Mouse (Mus musculus) neural tube, embryonic 14.5 days (tissue): ENCODE measurements around the gene Sugp2. TPM values are rescaled to one million over a fixed set of nuclear protein-coding genes. Genes with fewer than 3 reads are reported as not detected.

Experiments used
- ATAC-seq: fragments of 200-750 bp; cut with Nextera tagmentation; 2 replicates; pipeline ENCODE4 v1.8.0; 2017; ENCODE audit warnings: low read depth, mild to moderate bottlenecking, moderate TSS enrichment, moderate library complexity
- H3K27ac ChIP-seq: fragments of 300-500 bp; sonication (generic); 2 replicates; pipeline ENCODE4 v1.5.1; 2014; ENCODE audit warnings: low read depth, mild to moderate bottlenecking, control low read depth, low read length, moderate library complexity, mixed read lengths
- H3K27me3 ChIP-seq: fragments of 300-500 bp; sonication (generic); 2 replicates; pipeline ENCODE4 v1.6.1; 2014; ENCODE audit warnings: low read length; ENCODE audit not compliant: control insufficient read depth, insufficient read depth
- H3K36me3 ChIP-seq: fragments of 300-500 bp; sonication (generic); 2 replicates; pipeline ENCODE4 v1.6.1; 2014; ENCODE audit warnings: low read length, mixed read lengths; ENCODE audit not compliant: control insufficient read depth, insufficient read depth
- H3K4me1 ChIP-seq: fragments of 300-500 bp; sonication (generic); 2 replicates; pipeline ENCODE4 v1.6.1; 2014; ENCODE audit warnings: low read length; ENCODE audit not compliant: control insufficient read depth, insufficient read depth
- H3K4me2 ChIP-seq: fragments of 300-500 bp; sonication (generic); 2 replicates; pipeline ENCODE4 v1.6.1; 2014; ENCODE audit warnings: mild to moderate bottlenecking, low read depth, low read length, control low read depth
- H3K4me3 ChIP-seq: fragments of 300-500 bp; sonication (generic); 2 replicates; pipeline ENCODE4 v1.5.1; 2014; ENCODE audit warnings: low read depth, low read length, control low read depth, mixed read lengths
- H3K9ac ChIP-seq: fragments of 300-500 bp; sonication (generic); replicated peaks from 2 replicates; pipeline ENCODE4 v1.6.1; 2014; ENCODE audit warnings: low read depth, mild to moderate bottlenecking, control low read depth, low read length, mixed read lengths
- H3K9me3 ChIP-seq: fragments of 300-500 bp; sonication (generic); 2 replicates; pipeline ENCODE4 v1.6.1; 2016; ENCODE audit warnings: low read length; ENCODE audit not compliant: control insufficient read depth
- WGBS: fragments of 180-500 bp; shearing (Covaris S2); extraction: QIAGEN DNeasy Blood & Tissue Kit; methylation state at CpG from one replicate; pipeline ENCODE4 v1.1.7; 2014; 5-methylcytosine and 5-hydroxymethylcytosine counted together
- polyA plus RNA-seq: library from polyadenylated mRNA; unstranded; fragments of >200 nt; fragmentation: Nextera tagmentation; extraction: Ambion mirVana; gene quantifications from 2 replicates; pipeline ENCODE4 v1.2.1, GENCODE M21; 2014

Gene Sugp2
- polyA plus RNA-seq, 1 experiment from 2014 or later = 77.1 TPM

- H3K36me3 ChIP-seq = peaks cover 15% of the 10 kb centered on the region
- no peak overlapping the region for H3K4me2 ChIP-seq
- H3K27ac ChIP-seq = no peak overlapping the region
- no peak overlapping the region for H3K9ac ChIP-seq
- ATAC-seq = no peak
- H3K27me3 ChIP-seq = no peaks in the 10 kb centered on the region
- no peak overlapping the region for H3K4me3 ChIP-seq
- 92% methylated on average over 3 of the region's 3 CpGs for WGBS
- H3K9me3 ChIP-seq = no peaks in the 10 kb centered on the region
- no peaks in the 10 kb centered on the region for H3K4me1 ChIP-seq
Measured at GRCm38 (mm10) chr8:70267674-70268073, 33.6 kb downstream of the Sugp2 start.

DNA sequence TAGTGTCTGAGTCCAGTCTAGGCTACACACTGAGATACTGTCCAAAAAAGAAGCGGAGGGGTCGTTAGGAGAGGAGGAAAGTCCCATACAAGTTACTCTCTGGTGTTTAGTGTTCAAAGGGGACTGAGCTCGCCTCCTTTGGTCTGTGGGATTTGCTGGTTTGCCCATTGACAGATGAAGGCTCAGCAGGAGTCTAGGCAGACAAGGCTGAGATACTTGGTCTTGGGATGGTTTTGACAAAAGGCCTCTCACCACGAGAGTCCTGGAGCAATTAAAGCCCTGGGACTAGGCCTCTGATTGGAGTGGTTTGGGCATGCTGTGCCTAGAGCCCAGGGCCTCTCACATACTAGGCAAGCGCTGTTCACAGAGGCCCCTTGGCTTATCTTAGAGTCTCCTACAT is 34.3 kb downstream of the Sugp2 start:
- 46% methylated on average over 5 of the region's 5 CpGs for WGBS
- H3K36me3 ChIP-seq = peaks cover 9% of the 10 kb centered on the region
- no peaks in the 10 kb centered on the region for H3K27me3 ChIP-seq
- H3K4me3 ChIP-seq = no peak overlapping the region
- ATAC-seq = no peak
- H3K9ac ChIP-seq = no peak overlapping the region
- H3K4me2 ChIP-seq = no peak overlapping the region
- H3K4me1 ChIP-seq = no peaks in the 10 kb centered on the region
- H3K9me3 ChIP-seq = no peaks in the 10 kb centered on the region
- no peak overlapping the region for H3K27ac ChIP-seq

DNA sequence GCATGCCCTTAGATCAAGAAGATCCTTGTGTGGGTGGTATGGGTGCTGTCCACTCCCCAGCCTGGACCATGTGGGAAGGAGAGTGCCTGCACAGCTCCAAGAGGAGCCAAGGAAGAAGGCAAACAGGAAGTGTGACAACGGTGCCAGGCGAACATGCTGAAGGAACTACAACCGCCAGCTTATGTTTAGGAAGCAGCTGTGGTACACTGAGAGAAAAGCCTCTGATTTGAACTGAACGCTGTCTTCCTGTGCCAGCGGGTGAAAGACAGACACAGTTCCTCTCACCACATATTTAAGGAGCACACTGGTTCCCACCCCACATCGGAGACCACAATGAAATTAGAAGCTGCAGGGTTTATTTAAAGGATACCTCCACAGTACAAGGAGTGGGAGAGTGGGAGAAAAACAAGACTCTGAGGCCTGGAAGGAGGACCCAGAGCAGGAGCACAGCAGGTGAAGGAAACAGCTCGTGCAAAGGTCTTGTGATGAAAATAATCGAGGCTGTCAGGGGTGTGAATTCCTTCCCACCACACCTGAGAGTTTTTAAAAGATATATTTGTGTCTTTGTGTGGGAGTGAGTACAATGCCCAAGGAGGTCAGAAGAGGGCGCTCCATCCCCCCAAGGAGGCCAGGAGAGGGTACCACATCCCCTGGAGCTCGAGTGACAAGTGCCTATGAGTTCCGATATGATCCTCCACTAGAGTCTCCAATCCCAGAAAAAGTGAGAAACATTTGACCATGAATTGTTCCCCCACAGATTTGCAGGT is 35.0 kb downstream of the Sugp2 start:
- 0 out of 2 replicates have a peak, but pooled peaks cover 3% of the 10 kb centered on the region for H3K36me3 ChIP-seq
- no peaks in the 10 kb centered on the region for H3K4me1 ChIP-seq
- 0 out of 2 replicates have a peak, but pooled peaks have one; percentile 45 for ATAC-seq
- H3K9ac ChIP-seq = no peak overlapping the region
- H3K4me2 ChIP-seq = no peak overlapping the region
- no peak overlapping the region for H3K27ac ChIP-seq
- H3K4me3 ChIP-seq = no peak overlapping the region
- H3K27me3 ChIP-seq = no peaks in the 10 kb centered on the region
- 65% methylated on average over 11 of the region's 11 CpGs for WGBS
- H3K9me3 ChIP-seq = no peaks in the 10 kb centered on the region

DNA sequence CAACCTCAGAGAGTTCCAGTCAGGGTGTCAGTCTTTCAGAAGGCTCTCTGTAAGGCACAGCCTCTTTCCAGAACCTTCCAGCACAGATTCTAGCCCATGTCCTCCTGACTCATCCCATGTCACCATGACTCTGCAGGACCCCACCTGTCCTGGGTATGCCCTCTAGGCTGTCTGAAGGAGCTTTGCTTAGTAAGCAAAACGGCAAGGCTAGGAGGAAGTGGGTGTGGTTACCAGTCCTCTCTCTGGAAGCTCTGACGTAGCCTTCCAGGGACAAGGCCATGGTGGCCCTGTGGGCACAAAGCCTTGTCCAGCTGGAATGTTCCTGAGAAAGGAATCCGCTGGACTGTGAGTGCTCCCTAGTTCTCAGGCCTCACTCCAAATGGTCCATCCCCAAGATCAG is 38.9 kb downstream of the Sugp2 start:
- ATAC-seq = no peak
- Histone ChIP-seq H3K36me3 (no peaks in the 10 kb centered on the region), H3K4me3 (no peak overlapping the region), H3K4me1 (no peaks in the 10 kb centered on the region), H3K9ac (no peak overlapping the region), H3K27me3 (no peaks in the 10 kb centered on the region), H3K9me3 (no peaks in the 10 kb centered on the region), H3K27ac (no peak overlapping the region), H3K4me2 (no peak overlapping the region)
- WGBS = 69% methylated on average over 3 of the region's 3 CpGs

- H3K9ac ChIP-seq = no peak overlapping the region
- H3K4me3 ChIP-seq = no peak overlapping the region
- no peak overlapping the region for H3K27ac ChIP-seq
- H3K9me3 ChIP-seq = no peaks in the 10 kb centered on the region
- ATAC-seq = no peak
- no peaks in the 10 kb centered on the region for H3K36me3 ChIP-seq
- no peaks in the 10 kb centered on the region for H3K4me1 ChIP-seq
- no peak overlapping the region for H3K4me2 ChIP-seq
- no peaks in the 10 kb centered on the region for H3K27me3 ChIP-seq
Measured at GRCm38 (mm10) chr8:70274350-70274749, 40.3 kb downstream of the Sugp2 start.

DNA sequence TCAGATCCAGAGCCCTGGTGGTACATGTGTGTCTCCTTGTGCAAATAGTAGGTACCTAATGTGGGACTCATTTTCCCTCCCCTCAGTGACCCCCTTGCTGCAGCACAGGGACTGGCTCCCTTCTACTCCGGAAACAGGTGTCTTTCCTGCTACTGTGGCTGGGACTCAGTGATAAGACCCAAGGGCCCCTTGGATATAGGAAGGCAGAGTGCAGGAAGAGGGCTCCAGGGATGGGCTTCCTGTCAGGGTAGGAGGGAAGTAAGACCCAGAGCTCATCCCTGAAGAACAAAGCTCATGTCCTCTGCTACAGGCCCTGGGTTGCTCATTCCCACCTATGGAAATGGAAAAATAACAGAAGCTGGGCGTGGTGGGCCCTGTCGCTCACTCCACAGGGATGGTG is 42.5 kb downstream of the Sugp2 start:
- Histone ChIP-seq H3K4me1 (no peaks in the 10 kb centered on the region), H3K9me3 (no peaks in the 10 kb centered on the region), H3K4me2 (no peak overlapping the region), H3K27me3 (no peaks in the 10 kb centered on the region), H3K4me3 (no peak overlapping the region), H3K9ac (no peak overlapping the region), H3K36me3 (no peaks in the 10 kb centered on the region), H3K27ac (no peak overlapping the region)
- 86% methylated on average over 3 of the region's 3 CpGs for WGBS
- ATAC-seq = no peak

- Histone ChIP-seq H3K9me3 (no peaks in the 10 kb centered on the region), H3K4me2 (no peak overlapping the region), H3K36me3 (no peaks in the 10 kb centered on the region), H3K4me3 (no peak overlapping the region), H3K9ac (0 out of 2 replicates have a peak overlapping the region, but pooled peaks have one; percentile 21), H3K27me3 (no peaks in the 10 kb centered on the region), H3K4me1 (0 out of 2 replicates have a peak, but pooled peaks cover 3% of the 10 kb centered on the region), H3K27ac (no peak overlapping the region)
- no peak for ATAC-seq
- WGBS = 64% methylated on average over 15 of the region's 15 CpGs
Measured at GRCm38 (mm10) chr8:70278175-70278574, 44.1 kb downstream of the Sugp2 start.

DNA sequence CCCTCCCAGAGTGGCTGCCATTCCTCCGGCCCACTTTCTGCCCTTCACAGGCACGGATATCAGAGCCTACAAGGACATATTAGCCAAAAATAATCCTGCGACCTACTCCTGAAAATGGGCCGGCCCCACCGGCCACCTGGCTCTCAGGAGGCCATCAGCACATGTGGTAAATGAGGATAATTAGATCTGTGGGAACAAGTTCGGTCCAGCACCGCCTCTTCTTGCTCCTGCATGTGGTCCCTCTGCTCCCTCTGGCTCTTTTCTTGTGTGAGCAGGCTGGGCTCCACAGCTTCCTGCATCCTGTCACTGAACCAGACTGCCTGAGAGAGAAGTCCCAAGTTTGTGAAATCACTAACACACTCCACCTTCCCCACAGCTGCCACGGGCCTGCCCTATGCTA is 45.2 kb downstream of the Sugp2 start:
- Histone ChIP-seq H3K4me3 (no peak overlapping the region), H3K27me3 (no peaks in the 10 kb centered on the region), H3K9ac (no peak overlapping the region), H3K36me3 (no peaks in the 10 kb centered on the region), H3K4me1 (0 out of 2 replicates have a peak, but pooled peaks cover 7% of the 10 kb centered on the region), H3K27ac (no peak overlapping the region), H3K9me3 (no peaks in the 10 kb centered on the region), H3K4me2 (no peak overlapping the region)
- no peak for ATAC-seq
- 65% methylated on average over 8 of the region's 8 CpGs for WGBS

DNA sequence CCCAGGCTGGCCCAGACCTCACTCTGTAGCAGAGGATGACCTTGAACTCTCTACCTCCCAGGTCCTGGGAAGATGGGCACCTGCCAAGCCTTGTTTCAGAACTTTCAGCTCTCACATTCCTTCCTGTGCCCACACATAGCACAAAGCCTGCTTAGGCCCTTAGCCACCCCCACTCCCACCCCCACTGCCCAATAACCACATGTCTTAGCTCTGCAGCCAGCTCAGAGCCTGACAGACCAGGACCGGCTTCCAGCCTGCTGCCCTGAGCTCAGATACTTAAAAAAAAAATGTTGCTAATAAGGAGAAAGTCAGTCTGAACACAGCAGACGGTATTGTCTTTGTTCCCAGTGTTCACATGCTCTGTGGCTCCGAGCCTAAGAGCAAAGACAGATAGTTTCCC is 47.0 kb downstream of the Sugp2 start:
- Histone ChIP-seq H3K36me3 (peaks cover 6% of the 10 kb centered on the region; the same call in 1 of the 2 replicates), H3K9me3 (no peaks in the 10 kb centered on the region), H3K9ac (no peak overlapping the region), H3K4me1 (0 out of 2 replicates have a peak, but pooled peaks cover 7% of the 10 kb centered on the region), H3K27ac (no peak overlapping the region; the same call in 1 of the 2 replicates), H3K4me2 (no peak overlapping the region), H3K4me3 (no peak overlapping the region), H3K27me3 (no peaks in the 10 kb centered on the region)
- ATAC-seq = no peak
- WGBS = 51% methylated on average over 3 of the region's 3 CpGs
